Mouse (Mus musculus) CD4-positive, CD25-positive, alpha-beta regulatory T cell, adult 9 weeks (primary cell): ENCODE measurements around the gene Vmn2r53. TPM values are rescaled to one million over a fixed set of nuclear protein-coding genes. Genes with fewer than 3 reads are reported as not detected.

Experiments used
- polyA plus RNA-seq: library from polyadenylated mRNA; unstranded; fragments of 100-300 nt; shearing (Covaris generic); gene quantifications from one replicate; pipeline ENCODE4 v1.2.1, GENCODE M21; 2017

Gene Vmn2r53
- 0.06 TPM for polyA plus RNA-seq

DNA sequence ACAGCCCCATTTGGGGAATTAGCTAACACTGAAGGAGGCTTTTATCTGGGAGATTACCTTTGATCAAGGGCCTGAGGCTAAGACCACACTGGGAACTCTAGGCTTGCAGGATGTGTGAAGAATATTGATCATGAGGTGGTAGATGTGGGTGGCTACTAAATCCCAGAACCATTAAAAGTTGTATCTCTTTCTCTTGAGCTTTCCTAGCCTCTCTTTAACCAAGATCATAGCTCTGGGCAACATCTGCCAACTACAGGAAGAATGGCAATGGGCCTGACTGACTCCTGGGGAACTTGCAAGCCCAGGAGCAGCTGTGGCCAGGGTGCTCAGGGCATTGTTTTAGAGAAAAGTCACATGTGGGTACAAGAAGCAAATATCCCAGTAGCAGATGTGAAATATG is at the start of gene Vmn2r53:
Vmn2r53 (minus strand) TSS at position 101 of the 400 bp plus-strand sequence.

GRCm38 (mm10) chr7:12640219-12640618 is 31.6 kb upstream of the Vmn2r53 start, which contains the start of gene Vmn2r54:
Gene Vmn2r54, minus strand, starts transcription at chr7:12640319.

Other genes starting within 250 kb of the Vmn2r53 start
- not detected for gene Vmn1r84, start 239.5 kb downstream of the Vmn2r53 start, polyA plus RNA-seq
- 4.2 TPM for gene Zfp551, start 186.0 kb downstream of the Vmn2r53 start, polyA plus RNA-seq
- 12.3 TPM for gene Zfp606, start 130.5 kb downstream of the Vmn2r53 start, polyA plus RNA-seq
- gene 2900092C05Rik, start 96.3 kb downstream of the Vmn2r53 start, polyA plus RNA-seq, result not detected
- not detected for gene Vmn2r54, start 31.5 kb upstream of the Vmn2r53 start, polyA plus RNA-seq
- not detected for gene Vmn2r55, start 76.2 kb upstream of the Vmn2r53 start, polyA plus RNA-seq
- gene Vmn2r56, start 126.2 kb upstream of the Vmn2r53 start, polyA plus RNA-seq, result not detected
- gene Zscan18, start 194.8 kb upstream of the Vmn2r53 start, polyA plus RNA-seq, result 1.7 TPM
- gene Zfp329, start 210.1 kb upstream of the Vmn2r53 start, polyA plus RNA-seq, result 21.4 TPM
- gene Zfp110, start 226.0 kb upstream of the Vmn2r53 start, polyA plus RNA-seq, result 95.0 TPM